Mouse (Mus musculus): Measurements from ENCODE around the gene Rftn1. TPM values are rescaled to one million over a fixed set of nuclear protein-coding genes. Genes with fewer than 3 reads are reported as not detected.

The Rftn1 gene
- total and polyA plus RNA-seq, 3 experiments = 52.5 to 80.6 (median 60.5) TPM

GRCm38 (mm10) chr17:50060220-50060619 lies 130.3 kb downstream of the Rftn1 start:
- no peaks in the 10 kb centered on the region for H3K27me3 ChIP-seq (replicated peaks)
- dilution Hi-C loops (cut with MboI; ENCODE audit: extremely low pct_ligation_motif_present, extremely low pct_unique_long_range_greater_than_20kb, low sequenced_read_pairs) = no loop called here
- in situ Hi-C loops (cut with MboI; ENCODE audit: low pct_ligation_motif_present, low pct_unique_long_range_greater_than_20kb, low sequenced_read_pairs) = no loop called here
- TF ChIP-seq EP300 (IDR thresholded peaks at IDR 0.05; ENCODE audit: low read length) (no peak), POLR2AphosphoS2 (IDR thresholded peaks at IDR 0.05; ENCODE audit: low read depth, low read length) (no peak)
- H3K9me3 ChIP-seq (replicated peaks; ENCODE audit: low read length) = no peaks in the 10 kb centered on the region
- DNase-seq (ENCODE audit: extremely low read depth) = no peak
- H3K79me2 ChIP-seq (replicated peaks; ENCODE audit: control insufficient read depth, extremely low read depth, insufficient read depth, poor library complexity, severe bottlenecking) = no peaks in the 10 kb centered on the region
- peaks cover 0 to 26% of the 10 kb centered on the region in 2 experiments for H3K36me3 ChIP-seq (replicated peaks in 1 of 2; ENCODE audit: control insufficient read depth in 1 of 2, insufficient read depth in 1 of 2, low read length in 1 of 2)
- no peak overlapping the region for H3K9ac ChIP-seq (ENCODE audit: insufficient read depth, low read depth)
- H3K27ac ChIP-seq (ENCODE audit: insufficient read depth, low read depth) = no peak overlapping the region
- H3K4me3 ChIP-seq (replicated peaks in 1 of 3; ENCODE audit: low read depth in 2 of 3, low read length in 2 of 3, poor library complexity in 1 of 3) = no peak overlapping the region
- H3K4me1 ChIP-seq (ENCODE audit: control insufficient read depth in 1 of 2, insufficient read depth in 2 of 2) = peaks cover 16 to 46% of the 10 kb centered on the region in 2 experiments
- no peak overlapping the region for H3K4me2 ChIP-seq (ENCODE audit: insufficient read depth, low read depth, poor library complexity, severe bottlenecking)

- H3K4me2 ChIP-seq (ENCODE audit: insufficient read depth, low read depth, poor library complexity, severe bottlenecking) = no peak overlapping the region
- peaks cover 24 to 54% of the 10 kb centered on the region in 2 experiments for H3K4me1 ChIP-seq (ENCODE audit: control insufficient read depth in 1 of 2, insufficient read depth in 2 of 2)
- no peaks in the 10 kb centered on the region for H3K9me3 ChIP-seq (replicated peaks; ENCODE audit: low read length)
- TF ChIP-seq MXI1 (IDR thresholded peaks at IDR 0.05; ENCODE audit: low read depth, low read length) = no peak
- no peak for TF ChIP-seq ZC3H11A (IDR thresholded peaks at IDR 0.05; ENCODE audit: low read depth, low read length)
- TF ChIP-seq CHD1 (IDR thresholded peaks at IDR 0.05; ENCODE audit: low read depth, low read length) = no peak
- TF ChIP-seq POLR2A (IDR thresholded peaks at IDR 0.05; ENCODE audit: low read depth, low read length) = no peak
- TF ChIP-seq ELF1 (IDR thresholded peaks at IDR 0.05; ENCODE audit: low read depth, low read length) = no peak
- TF ChIP-seq TBP (conservative IDR thresholded peaks at IDR 0.05; ENCODE audit: low read depth, low read length) = no peak
- TF ChIP-seq UBTF (IDR thresholded peaks at IDR 0.05; ENCODE audit: low read depth, low read length) = no peak
- no peak for TF ChIP-seq E2F4 (IDR thresholded peaks at IDR 0.05; ENCODE audit: insufficient replicate concordance, low read depth, low read length)
- no peak for TF ChIP-seq RCOR1 (conservative IDR thresholded peaks at IDR 0.05; ENCODE audit: low read depth, low read length)
- TF ChIP-seq TCF12 (IDR thresholded peaks at IDR 0.05; ENCODE audit: low read depth, low read length) = no peak
- TF ChIP-seq ZNF384 (IDR thresholded peaks at IDR 0.05; ENCODE audit: low read depth, low read length) = no peak
- peaks cover 5 to 33% of the 10 kb centered on the region in 2 experiments for H3K36me3 ChIP-seq (replicated peaks in 1 of 2; ENCODE audit: control insufficient read depth in 1 of 2, insufficient read depth in 1 of 2, low read length in 1 of 2)
- no peaks in the 10 kb centered on the region for H3K27me3 ChIP-seq (replicated peaks)
- dilution Hi-C loops (cut with MboI; ENCODE audit: extremely low pct_ligation_motif_present, extremely low pct_unique_long_range_greater_than_20kb, low sequenced_read_pairs) = no loop called here
- in situ Hi-C loops (cut with MboI; ENCODE audit: low pct_ligation_motif_present, low pct_unique_long_range_greater_than_20kb, low sequenced_read_pairs) = loop anchor here (5.0 kb wide), 1 partner anchor 77 kb away; no protein-coding TSS in a partner anchor
- no peak for DNase-seq (ENCODE audit: extremely low read depth)
- H3K27ac ChIP-seq (ENCODE audit: insufficient read depth, low read depth) = no peak overlapping the region
- H3K79me2 ChIP-seq (replicated peaks; ENCODE audit: control insufficient read depth, extremely low read depth, insufficient read depth, poor library complexity, severe bottlenecking) = no peaks in the 10 kb centered on the region
- no peak overlapping the region for H3K4me3 ChIP-seq (replicated peaks in 1 of 3; ENCODE audit: low read depth in 2 of 3, low read length in 2 of 3, poor library complexity in 1 of 3)
- H3K9ac ChIP-seq (ENCODE audit: insufficient read depth, low read depth) = no peak overlapping the region
These were observed 131.1 kb downstream of the Rftn1 start for GRCm38 (mm10) chr17:50059417-50059816.

- H3K9me3 ChIP-seq (replicated peaks; ENCODE audit: low read length) = no peaks in the 10 kb centered on the region
- TF ChIP-seq POLR2AphosphoS2 (IDR thresholded peaks at IDR 0.05; ENCODE audit: low read depth, low read length) (peak; percentile 37; the same call in 1 of the 2 replicates), ZNF384 (IDR thresholded peaks at IDR 0.05; ENCODE audit: low read depth, low read length) (no peak)
These were observed 135.2 kb downstream of the Rftn1 start for GRCm38 (mm10) chr17:50055154-50055756.

More at GRCm38 (mm10) chr17:50055154-50055756, 135.2 kb downstream of the Rftn1 start:
- peaks cover 12 to 56% of the 10 kb centered on the region in 2 experiments for H3K36me3 ChIP-seq (replicated peaks in 1 of 2; ENCODE audit: control insufficient read depth in 1 of 2, insufficient read depth in 1 of 2, low read length in 1 of 2)
- dilution Hi-C loops (cut with MboI; ENCODE audit: extremely low pct_ligation_motif_present, extremely low pct_unique_long_range_greater_than_20kb, low sequenced_read_pairs) = no loop called here
- no peak overlapping the region for H3K4me3 ChIP-seq (replicated peaks in 1 of 3; ENCODE audit: low read depth in 2 of 3, low read length in 2 of 3, poor library complexity in 1 of 3)
- no peak overlapping the region for H3K9ac ChIP-seq (ENCODE audit: insufficient read depth, low read depth)
- in situ Hi-C loops (cut with MboI; ENCODE audit: low pct_ligation_motif_present, low pct_unique_long_range_greater_than_20kb, low sequenced_read_pairs) = loop anchor here (5.0 kb wide), 1 partner anchor 73 kb away; no protein-coding TSS in a partner anchor
- no peak overlapping the region for H3K27ac ChIP-seq (ENCODE audit: insufficient read depth, low read depth)
- no peak overlapping the region for H3K4me2 ChIP-seq (ENCODE audit: insufficient read depth, low read depth, poor library complexity, severe bottlenecking)
- H3K79me2 ChIP-seq (replicated peaks; ENCODE audit: control insufficient read depth, extremely low read depth, insufficient read depth, poor library complexity, severe bottlenecking) = no peaks in the 10 kb centered on the region
- H3K27me3 ChIP-seq (replicated peaks) = no peaks in the 10 kb centered on the region
- peaks cover 57 to 91% of the 10 kb centered on the region in 2 experiments for H3K4me1 ChIP-seq (ENCODE audit: control insufficient read depth in 1 of 2, insufficient read depth in 2 of 2)
- DNase-seq (ENCODE audit: extremely low read depth) = no peak
